Mouse (Mus musculus): ENCODE measurements at regions not wholly inside any gene's neighbourhood (a gene's known extent, or its start where the extent isn't known, plus 50 kb on each side); places are given as distances from the start of the nearest gene placed in this dataset.

DNA sequence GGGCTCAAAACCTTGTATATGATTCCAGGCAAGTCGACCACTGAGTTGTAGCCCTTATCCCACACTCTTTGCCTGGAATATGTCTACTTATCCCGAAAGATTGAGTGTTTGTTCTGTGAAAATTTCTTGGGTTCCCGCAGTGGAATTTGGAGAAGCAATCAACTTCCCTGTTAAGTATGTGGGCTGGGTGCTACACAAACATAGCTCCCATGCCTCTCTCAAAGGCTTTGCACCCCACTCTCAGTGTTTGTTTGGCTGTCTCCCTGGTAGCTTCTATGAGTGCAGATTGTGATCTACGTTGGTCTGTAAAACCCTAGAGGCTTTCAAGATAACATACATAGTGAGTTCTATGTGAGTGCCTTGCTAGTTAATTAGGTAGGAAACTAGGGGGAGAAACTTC, 1184.2 kb downstream of the 4930447A16Rik start:
- no peak for ATAC-seq

Data from CD4-positive, CD25-positive, alpha-beta regulatory T cell, adult 4 months (primary cell).